Mouse (Mus musculus): ENCODE measurements around the gene Add2.

Add2 gene

GRCm38 (mm10) chr6:86078361-86079010 lies 50.0 kb downstream of the Add2 start:
- DNase-seq (ENCODE audit: extremely low spot score, low read depth, low spot score): no peak

GRCm38 (mm10) chr6:86079323-86079722 lies 50.8 kb downstream of the Add2 start:
- DNase-seq (ENCODE audit: extremely low spot score, low read depth, low spot score): no peak

GRCm38 (mm10) chr6:86085518-86085917 lies 57.0 kb downstream of the Add2 start:
- peak; percentile 14 for DNase-seq (ENCODE audit: extremely low spot score, low read depth, low spot score)

GRCm38 (mm10) chr6:86086851-86087571 lies 58.5 kb downstream of the Add2 start:
- no peak for DNase-seq (ENCODE audit: extremely low spot score, low read depth, low spot score)

- no peak for DNase-seq (ENCODE audit: extremely low spot score, low read depth, low spot score)
These were observed 59.3 kb downstream of the Add2 start for GRCm38 (mm10) chr6:86087813-86088212.

GRCm38 (mm10) chr6:86094202-86094838 lies 65.8 kb downstream of the Add2 start:
- DNase-seq (ENCODE audit: extremely low spot score, low read depth, low spot score): no peak

- DNase-seq (ENCODE audit: extremely low spot score, low read depth, low spot score): no peak
These were observed 67.0 kb downstream of the Add2 start for GRCm38 (mm10) chr6:86095518-86095917.

GRCm38 (mm10) chr6:86096733-86097132 lies 68.3 kb downstream of the Add2 start:
- no peak for DNase-seq (ENCODE audit: extremely low spot score, low read depth, low spot score)

- no peak for DNase-seq (ENCODE audit: extremely low spot score, low read depth, low spot score)
These were observed 68.7 kb downstream of the Add2 start for GRCm38 (mm10) chr6:86097155-86097554.

- DNase-seq (ENCODE audit: extremely low spot score, low read depth, low spot score): no peak
These were observed 70.5 kb downstream of the Add2 start for GRCm38 (mm10) chr6:86099003-86099402.

- no peak for DNase-seq (ENCODE audit: extremely low spot score, low read depth, low spot score)
These were observed 73.0 kb downstream of the Add2 start for GRCm38 (mm10) chr6:86101451-86101850.

- DNase-seq (ENCODE audit: extremely low spot score, low read depth, low spot score): no peak
These were observed 74.4 kb downstream of the Add2 start for GRCm38 (mm10) chr6:86102874-86103273.

- DNase-seq (ENCODE audit: extremely low spot score, low read depth, low spot score): no peak
These were observed 75.1 kb downstream of the Add2 start for GRCm38 (mm10) chr6:86103614-86104013.

GRCm38 (mm10) chr6:86104719-86105118 lies 76.2 kb downstream of the Add2 start:
- DNase-seq (ENCODE audit: extremely low spot score, low read depth, low spot score): no peak

GRCm38 (mm10) chr6:86106045-86106444 lies 77.6 kb downstream of the Add2 start:
- DNase-seq (ENCODE audit: extremely low spot score, low read depth, low spot score): no peak

GRCm38 (mm10) chr6:86107101-86107500 lies 78.6 kb downstream of the Add2 start:
- no peak for DNase-seq (ENCODE audit: extremely low spot score, low read depth, low spot score)

- DNase-seq (ENCODE audit: extremely low spot score, low read depth, low spot score): no peak
These were observed 87.4 kb downstream of the Add2 start for GRCm38 (mm10) chr6:86115843-86116242.

GRCm38 (mm10) chr6:86123057-86123456 lies 94.6 kb downstream of the Add2 start:
- DNase-seq (ENCODE audit: extremely low spot score, low read depth, low spot score): no peak

GRCm38 (mm10) chr6:86125761-86126160 lies 97.3 kb downstream of the Add2 start:
- no peak for DNase-seq (ENCODE audit: extremely low spot score, low read depth, low spot score)

GRCm38 (mm10) chr6:86126953-86127581 lies 98.6 kb downstream of the Add2 start:
- DNase-seq (ENCODE audit: extremely low spot score, low read depth, low spot score): peak; percentile 22

- DNase-seq (ENCODE audit: extremely low spot score, low read depth, low spot score): no peak
These were observed 100.0 kb downstream of the Add2 start for GRCm38 (mm10) chr6:86128504-86128903.

Measured in hindlimb bud, embryonic 11.5 days (tissue).